Mouse (Mus musculus) limb, embryonic 13.5 days (tissue): Measurements from ENCODE around the gene Grhl3. TPM values are rescaled to one million over a fixed set of nuclear protein-coding genes. Genes with fewer than 3 reads are reported as not detected.

Experiments
- ATAC-seq: fragments of 200-750 bp; cut with Nextera tagmentation; 2 replicates; pipeline ENCODE4 v1.8.0; 2017; ENCODE audit warnings: low read depth, moderate number of reproducible peaks, moderate TSS enrichment; ENCODE audit not compliant: low FRiP score
- H3K27ac ChIP-seq: fragments of 300-500 bp; sonication (generic); 2 replicates; pipeline ENCODE4 v1.5.1; 2015; ENCODE audit warnings: inconsistent platforms, mild to moderate bottlenecking, moderate library complexity
- H3K27me3 ChIP-seq: fragments of 300-500 bp; sonication (generic); 2 replicates; pipeline ENCODE4 v1.6.1; 2015; ENCODE audit warnings: mild to moderate bottlenecking, inconsistent platforms
- H3K36me3 ChIP-seq: fragments of 300-500 bp; sonication (generic); 2 replicates; pipeline ENCODE4 v1.6.1; 2015; ENCODE audit warnings: inconsistent platforms, mild to moderate bottlenecking, moderate library complexity
- H3K4me1 ChIP-seq: fragments of 300-500 bp; sonication (generic); 2 replicates; pipeline ENCODE4 v1.6.1; 2015; ENCODE audit warnings: inconsistent platforms
- H3K4me2 ChIP-seq: fragments of 300-500 bp; sonication (generic); replicated peaks from 2 replicates; pipeline ENCODE4 v1.6.1; 2015; ENCODE audit warnings: inconsistent platforms, mild to moderate bottlenecking, moderate library complexity
- H3K4me3 ChIP-seq: fragments of 300-500 bp; sonication (generic); 2 replicates; pipeline ENCODE4 v1.5.1; 2015; ENCODE audit warnings: moderate library complexity, mild to moderate bottlenecking, inconsistent platforms
- H3K9ac ChIP-seq: fragments of 300-500 bp; sonication (generic); 2 replicates; pipeline ENCODE4 v1.6.1; 2015; ENCODE audit warnings: mild to moderate bottlenecking, inconsistent platforms
- H3K9me3 ChIP-seq: fragments of 300-500 bp; sonication (generic); 2 replicates; pipeline ENCODE4 v1.6.1; 2016; ENCODE audit warnings: inconsistent platforms
- WGBS: fragments of 180-500 bp; shearing (Covaris S2); methylation state at CpG from one replicate; pipeline ENCODE4 v1.1.7; 2015; 5-methylcytosine and 5-hydroxymethylcytosine counted together
- polyA plus RNA-seq: library from polyadenylated mRNA; unstranded; fragments of >200 nt; fragmentation: Nextera tagmentation; extraction: Ambion mirVana; gene quantifications from 2 replicates; pipeline ENCODE4 v1.2.1, GENCODE M21; 2015

Gene Grhl3
- polyA plus RNA-seq, 1 experiment from 2014 or later: 21.1 TPM

- Histone ChIP-seq H3K36me3 (no peaks in the 10 kb centered on the region), H3K9me3 (no peaks in the 10 kb centered on the region), H3K4me3 (no peak overlapping the region), H3K27me3 (no peaks in the 10 kb centered on the region), H3K4me1 (peaks cover 16% of the 10 kb centered on the region), H3K9ac (no peak overlapping the region), H3K27ac (no peak overlapping the region), H3K4me2 (no peak overlapping the region)
- WGBS: 44% methylated on average over 2 of the region's 2 CpGs
- ATAC-seq: no peak
These were observed 25.6 kb upstream of the Grhl3 start for GRCm38 (mm10) chr4:135598998-135599397.

GRCm38 (mm10) chr4:135597571-135597970 lies 24.1 kb upstream of the Grhl3 start:
- no peak overlapping the region for H3K4me2 ChIP-seq
- H3K9ac ChIP-seq: no peak overlapping the region
- no peak overlapping the region for H3K27ac ChIP-seq
- ATAC-seq: no peak
- H3K4me1 ChIP-seq: peaks cover 16% of the 10 kb centered on the region
- no peaks in the 10 kb centered on the region for H3K36me3 ChIP-seq
- H3K9me3 ChIP-seq: 0 out of 2 replicates have a peak, but pooled peaks cover 5% of the 10 kb centered on the region
- 86% methylated on average over 5 of the region's 5 CpGs for WGBS
- no peak overlapping the region for H3K4me3 ChIP-seq
- H3K27me3 ChIP-seq: no peaks in the 10 kb centered on the region

- H3K27me3 ChIP-seq: no peaks in the 10 kb centered on the region
- ATAC-seq: peak; percentile 69; the same call in 1 of the 2 replicates
- H3K9me3 ChIP-seq: 0 out of 2 replicates have a peak, but pooled peaks cover 5% of the 10 kb centered on the region
- no peak overlapping the region for H3K4me2 ChIP-seq
- H3K4me1 ChIP-seq: peaks cover 16% of the 10 kb centered on the region
- H3K4me3 ChIP-seq: no peak overlapping the region
- no peaks in the 10 kb centered on the region for H3K36me3 ChIP-seq
- peak overlapping the region; percentile 55; the same call in 1 of the 2 replicates for H3K27ac ChIP-seq
- H3K9ac ChIP-seq: no peak overlapping the region
- WGBS: 42% methylated on average over 5 of the region's 5 CpGs
These were observed 22.5 kb upstream of the Grhl3 start for GRCm38 (mm10) chr4:135595943-135596342.

GRCm38 (mm10) chr4:135591610-135592304 lies 18.3 kb upstream of the Grhl3 start:
- Histone ChIP-seq H3K27ac (no peak overlapping the region), H3K4me3 (no peak overlapping the region), H3K4me1 (peaks cover 28% of the 10 kb centered on the region), H3K9me3 (0 out of 2 replicates have a peak, but pooled peaks cover 5% of the 10 kb centered on the region), H3K9ac (no peak overlapping the region), H3K4me2 (no peak overlapping the region), H3K27me3 (no peaks in the 10 kb centered on the region), H3K36me3 (no peaks in the 10 kb centered on the region)
- no peak for ATAC-seq
- WGBS: 51% methylated on average over 8 of the region's 8 CpGs

- Histone ChIP-seq H3K27me3 (no peaks in the 10 kb centered on the region), H3K4me2 (no peak overlapping the region), H3K4me3 (no peak overlapping the region), H3K9ac (no peak overlapping the region), H3K9me3 (0 out of 2 replicates have a peak, but pooled peaks cover 5% of the 10 kb centered on the region), H3K27ac (no peak overlapping the region), H3K36me3 (no peaks in the 10 kb centered on the region), H3K4me1 (peaks cover 23% of the 10 kb centered on the region)
- WGBS: 60% methylated on average over 3 of the region's 3 CpGs
- no peak for ATAC-seq
These were observed 17.7 kb upstream of the Grhl3 start for GRCm38 (mm10) chr4:135591086-135591485.

GRCm38 (mm10) chr4:135584838-135585237 lies 11.4 kb upstream of the Grhl3 start:
- Histone ChIP-seq H3K4me2 (no peak overlapping the region), H3K36me3 (no peaks in the 10 kb centered on the region), H3K4me3 (no peak overlapping the region), H3K4me1 (peaks cover 25% of the 10 kb centered on the region), H3K9me3 (no peaks in the 10 kb centered on the region), H3K9ac (no peak overlapping the region), H3K27me3 (0 out of 2 replicates have a peak, but pooled peaks cover 3% of the 10 kb centered on the region), H3K27ac (no peak overlapping the region)
- 62% methylated on average over 4 of the region's 4 CpGs for WGBS
- ATAC-seq: no peak

- H3K27ac ChIP-seq: no peak overlapping the region
- no peak overlapping the region for H3K4me3 ChIP-seq
- 25% methylated on average over 12 of the region's 12 CpGs for WGBS
- no peak overlapping the region for H3K9ac ChIP-seq
- no peak overlapping the region for H3K4me2 ChIP-seq
- ATAC-seq: no peak
- no peaks in the 10 kb centered on the region for H3K36me3 ChIP-seq
- H3K4me1 ChIP-seq: peaks cover 17% of the 10 kb centered on the region
- H3K9me3 ChIP-seq: no peaks in the 10 kb centered on the region
- H3K27me3 ChIP-seq: 0 out of 2 replicates have a peak, but pooled peaks cover 3% of the 10 kb centered on the region
These were observed 7.9 kb upstream of the Grhl3 start for GRCm38 (mm10) chr4:135581222-135581910.

- WGBS: 47% methylated on average over 6 of the region's 6 CpGs
- no peak for ATAC-seq
- Histone ChIP-seq H3K27me3 (peaks cover 15% of the 10 kb centered on the region), H3K27ac (no peak overlapping the region), H3K36me3 (no peaks in the 10 kb centered on the region), H3K9me3 (no peaks in the 10 kb centered on the region), H3K9ac (no peak overlapping the region), H3K4me3 (no peak overlapping the region), H3K4me1 (peaks cover 17% of the 10 kb centered on the region), H3K4me2 (no peak overlapping the region)
These were observed 6.3 kb upstream of the Grhl3 start for GRCm38 (mm10) chr4:135579695-135580094.

GRCm38 (mm10) chr4:135578490-135578889 lies 5.1 kb upstream of the Grhl3 start:
- ATAC-seq: no peak
- 81% methylated on average over 5 of the region's 5 CpGs for WGBS
- Histone ChIP-seq H3K9ac (no peak overlapping the region), H3K27ac (no peak overlapping the region), H3K4me1 (peaks cover 23% of the 10 kb centered on the region), H3K27me3 (peaks cover 26% of the 10 kb centered on the region), H3K36me3 (no peaks in the 10 kb centered on the region), H3K9me3 (no peaks in the 10 kb centered on the region), H3K4me2 (no peak overlapping the region), H3K4me3 (no peak overlapping the region)

- Histone ChIP-seq H3K4me1 (peaks cover 38% of the 10 kb centered on the region), H3K27me3 (peaks cover 52% of the 10 kb centered on the region), H3K36me3 (no peaks in the 10 kb centered on the region), H3K4me3 (no peak overlapping the region), H3K27ac (no peak overlapping the region), H3K4me2 (no peak overlapping the region), H3K9ac (no peak overlapping the region), H3K9me3 (no peaks in the 10 kb centered on the region)
- no peak for ATAC-seq
- WGBS: 59% methylated on average over 15 of the region's 15 CpGs
These were observed 2.1 kb upstream of the Grhl3 start for GRCm38 (mm10) chr4:135575365-135576140.

- Histone ChIP-seq H3K4me2 (peak overlapping the region; percentile 62), H3K9me3 (no peaks in the 10 kb centered on the region), H3K4me3 (peak overlapping the region; percentile 33), H3K36me3 (no peaks in the 10 kb centered on the region), H3K27ac (no peak overlapping the region), H3K4me1 (peaks cover 65% of the 10 kb centered on the region), H3K27me3 (peaks cover 76% of the 10 kb centered on the region), H3K9ac (no peak overlapping the region)
- WGBS: 11% methylated on average over 8 of the region's 8 CpGs
- no peak for ATAC-seq
These were observed 1.2 kb downstream of the Grhl3 start for GRCm38 (mm10) chr4:135572276-135572675.
